Mouse (Mus musculus) skeletal muscle tissue, adult 2 months (tissue): ENCODE results near the gene Mroh2a.

Source experiments
- DNase-seq: peaks from one replicate; pipeline ENCODE4 v3.0.0-alpha.2; 2012; ENCODE audit warnings: low read depth, low spot score

Mroh2a gene

DNA sequence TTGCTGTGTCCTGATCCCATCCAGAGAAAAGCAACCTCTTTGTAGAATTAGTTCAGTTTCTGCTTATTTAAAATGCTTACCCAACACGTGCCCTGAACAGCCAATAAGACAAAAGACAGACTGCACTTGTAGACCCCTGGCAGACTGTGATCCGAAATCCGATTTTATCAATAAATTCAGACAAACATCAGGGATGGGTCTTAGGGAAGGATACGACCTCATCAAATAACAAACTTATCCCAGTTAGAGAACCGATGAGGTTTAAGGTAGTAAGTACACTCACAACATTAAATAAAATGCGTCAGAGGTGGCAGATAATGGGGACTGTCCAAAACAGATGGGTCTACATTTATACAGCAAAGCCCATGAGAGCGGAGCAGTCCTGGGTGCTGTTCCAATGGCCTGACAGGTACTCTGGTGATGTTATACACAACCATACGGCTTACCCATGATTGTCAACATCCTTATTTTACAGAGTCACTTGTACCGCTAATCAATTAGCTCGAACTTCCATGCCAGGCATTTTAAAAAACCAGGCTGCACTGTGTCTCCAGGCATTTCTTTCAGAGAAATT is 49.8 kb downstream of the Mroh2a start:
- DNase-seq = no peak

DNA sequence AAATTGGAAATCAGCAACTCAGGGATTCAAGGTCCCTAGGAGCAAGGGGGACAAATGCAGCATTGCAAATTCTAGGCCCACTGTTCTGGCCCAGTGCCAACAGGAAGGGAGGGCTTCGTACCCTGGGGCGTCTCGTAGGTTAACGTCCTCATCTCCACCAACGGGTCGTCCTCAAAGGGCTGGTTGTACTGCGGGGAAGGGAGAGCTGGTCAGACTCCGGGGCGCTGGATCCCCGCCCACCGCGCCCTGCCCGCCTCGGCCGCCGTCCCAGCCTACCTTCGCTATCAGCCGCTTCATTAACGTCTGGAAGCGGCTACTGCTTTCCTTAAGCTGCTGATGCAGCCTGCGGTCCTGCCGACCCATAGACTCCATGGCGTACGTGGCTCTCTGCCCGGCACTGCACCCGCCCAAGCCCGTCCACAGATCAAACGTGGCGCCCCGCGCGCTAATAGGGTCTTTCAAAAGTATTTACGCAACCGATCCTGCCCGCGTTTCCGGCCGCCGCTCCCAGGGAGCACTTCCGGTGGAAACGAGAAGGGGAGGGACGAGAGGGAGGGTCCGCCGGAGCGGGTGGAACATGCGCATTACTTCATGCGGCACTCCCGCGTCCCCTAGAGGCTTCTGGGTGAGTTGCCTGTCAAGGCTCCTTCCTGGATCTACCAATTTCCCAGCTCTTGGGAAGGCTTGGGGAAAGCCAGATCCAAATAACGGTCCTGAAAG is 50.5 kb downstream of the Mroh2a start, which contains the start of the genes Hjurp and Trpm8:
TSS of gene Hjurp (minus strand) at position 536 of the 720 bp plus-strand sequence.
TSS of gene Trpm8 (plus strand) at position 564 of the 720 bp plus-strand sequence.
- DNase-seq = peak; percentile 100

DNA sequence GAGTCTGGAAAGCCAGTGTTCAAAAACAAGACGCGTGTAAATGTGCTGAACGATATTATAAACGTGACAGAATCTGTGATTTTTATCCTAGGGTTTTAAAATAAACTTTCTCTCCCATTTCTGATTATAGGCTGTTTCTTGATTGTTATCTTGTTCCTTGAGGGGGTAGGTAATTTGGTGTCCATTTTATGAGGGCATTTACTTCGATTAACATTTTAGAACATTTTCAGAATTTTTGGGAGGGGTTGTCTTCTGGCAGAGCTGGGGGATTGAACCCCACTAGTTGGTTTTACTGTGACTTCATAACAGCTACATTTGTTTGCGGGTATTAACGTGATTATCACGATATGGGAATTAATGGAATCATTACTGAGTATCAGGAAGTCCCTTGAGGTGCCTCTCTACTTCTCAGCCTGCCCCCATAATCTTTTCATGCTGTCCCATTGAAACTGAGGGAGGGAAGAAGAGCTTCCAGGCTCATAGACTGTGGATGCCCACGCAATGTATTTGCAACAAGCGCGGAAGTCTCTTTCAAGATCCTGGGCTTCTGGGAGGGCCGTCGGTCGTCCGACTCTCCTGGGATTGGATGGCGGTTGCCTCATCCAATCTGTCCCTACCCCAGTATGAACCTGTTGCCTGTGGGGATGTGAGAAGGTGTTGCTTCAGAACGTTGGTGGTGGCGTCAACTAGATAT is 51.2 kb downstream of the Mroh2a start:
- no peak for DNase-seq

DNA sequence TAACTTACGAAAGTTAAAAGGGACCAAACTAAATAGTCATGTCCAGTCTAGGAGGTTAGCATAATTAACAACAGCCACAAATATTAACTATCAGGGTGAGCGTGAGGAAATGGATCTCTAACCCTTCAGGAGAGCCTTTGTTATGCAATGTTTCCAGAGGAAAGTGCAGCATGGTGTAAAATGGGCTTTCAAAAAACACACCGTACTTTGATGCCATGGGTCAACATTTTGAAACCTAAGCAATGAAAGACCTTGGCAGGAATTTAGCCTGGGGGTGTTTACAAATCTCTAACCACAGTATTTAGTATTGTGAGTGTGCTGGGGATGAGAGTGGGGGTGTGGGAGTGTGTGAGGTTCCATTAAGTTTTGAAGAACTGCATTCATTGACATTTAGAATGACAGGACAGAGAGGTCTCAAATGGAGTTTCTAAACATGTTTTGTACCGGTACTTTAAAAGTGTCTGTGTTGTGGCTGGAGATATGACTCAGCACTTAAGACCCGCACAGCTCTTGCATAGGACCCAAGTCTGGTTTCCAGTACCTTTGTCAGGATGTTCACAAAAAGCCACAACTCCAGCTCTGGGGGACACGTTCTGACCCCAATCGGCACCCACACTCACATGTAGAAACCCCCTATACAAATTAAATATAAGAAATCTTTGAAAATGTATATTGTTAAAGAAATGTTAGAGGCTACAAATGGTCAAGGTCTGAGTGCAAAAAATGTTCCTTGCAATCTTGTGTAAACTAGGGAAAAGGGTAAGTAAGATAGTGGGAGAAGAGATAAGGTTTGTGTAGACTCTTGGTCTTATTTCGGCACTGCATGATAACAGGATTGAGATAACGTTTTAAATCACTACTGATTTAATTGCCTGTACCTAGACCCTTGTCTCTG is 52.6 kb downstream of the Mroh2a start:
- no peak for DNase-seq

DNA sequence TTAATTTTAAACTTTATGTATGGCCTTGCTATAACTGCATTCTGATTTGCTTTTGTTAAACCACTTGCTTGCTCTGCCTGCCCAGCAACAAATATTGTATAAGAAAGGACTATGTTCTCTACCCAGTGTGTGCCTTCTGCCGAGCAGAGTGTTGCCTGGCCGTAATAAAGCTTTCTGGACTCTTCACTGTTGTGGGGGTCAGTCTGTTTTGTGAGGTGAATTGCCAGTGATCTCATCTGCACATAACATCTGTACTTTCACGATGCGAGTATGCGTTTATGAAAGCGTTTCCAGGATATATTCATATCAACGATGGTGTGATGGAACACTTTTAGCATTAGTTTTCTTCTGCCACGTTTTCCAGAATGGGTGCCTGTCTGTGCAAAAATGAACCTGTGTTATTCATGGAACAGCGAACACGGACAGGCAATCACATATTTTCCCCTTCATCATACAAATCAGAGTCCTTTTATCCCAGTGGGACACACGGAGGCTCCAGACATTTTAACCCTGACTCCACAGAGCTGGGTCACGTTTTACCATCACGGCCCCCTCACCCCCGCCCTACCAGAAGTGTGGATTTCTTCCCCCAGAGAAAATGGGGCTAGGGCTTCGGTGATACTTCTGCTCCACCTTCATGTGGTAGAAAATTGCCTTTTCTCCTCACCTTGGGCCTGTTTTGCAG is 53.4 kb downstream of the Mroh2a start:
- DNase-seq = no peak

DNA sequence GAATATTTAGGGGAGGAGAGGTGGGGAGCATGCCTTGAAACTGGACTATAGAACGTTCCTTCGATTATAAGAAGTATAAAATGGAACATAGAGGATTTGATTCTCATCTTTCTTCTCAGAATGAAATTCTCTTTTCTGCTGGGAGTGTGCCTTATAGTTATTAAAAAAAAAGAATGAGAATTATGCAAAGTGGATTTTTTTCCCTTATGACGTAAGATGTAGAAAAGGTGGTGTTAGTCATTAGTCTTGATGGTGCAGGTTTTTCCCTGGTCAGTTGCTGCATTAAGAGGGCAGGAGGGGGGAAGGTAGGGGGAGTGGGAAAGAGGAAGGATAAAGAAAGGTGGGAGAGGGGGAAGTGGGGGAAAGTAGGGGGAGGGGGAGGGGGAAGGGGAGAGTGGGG is 55.5 kb downstream of the Mroh2a start:
- DNase-seq = no peak

DNA sequence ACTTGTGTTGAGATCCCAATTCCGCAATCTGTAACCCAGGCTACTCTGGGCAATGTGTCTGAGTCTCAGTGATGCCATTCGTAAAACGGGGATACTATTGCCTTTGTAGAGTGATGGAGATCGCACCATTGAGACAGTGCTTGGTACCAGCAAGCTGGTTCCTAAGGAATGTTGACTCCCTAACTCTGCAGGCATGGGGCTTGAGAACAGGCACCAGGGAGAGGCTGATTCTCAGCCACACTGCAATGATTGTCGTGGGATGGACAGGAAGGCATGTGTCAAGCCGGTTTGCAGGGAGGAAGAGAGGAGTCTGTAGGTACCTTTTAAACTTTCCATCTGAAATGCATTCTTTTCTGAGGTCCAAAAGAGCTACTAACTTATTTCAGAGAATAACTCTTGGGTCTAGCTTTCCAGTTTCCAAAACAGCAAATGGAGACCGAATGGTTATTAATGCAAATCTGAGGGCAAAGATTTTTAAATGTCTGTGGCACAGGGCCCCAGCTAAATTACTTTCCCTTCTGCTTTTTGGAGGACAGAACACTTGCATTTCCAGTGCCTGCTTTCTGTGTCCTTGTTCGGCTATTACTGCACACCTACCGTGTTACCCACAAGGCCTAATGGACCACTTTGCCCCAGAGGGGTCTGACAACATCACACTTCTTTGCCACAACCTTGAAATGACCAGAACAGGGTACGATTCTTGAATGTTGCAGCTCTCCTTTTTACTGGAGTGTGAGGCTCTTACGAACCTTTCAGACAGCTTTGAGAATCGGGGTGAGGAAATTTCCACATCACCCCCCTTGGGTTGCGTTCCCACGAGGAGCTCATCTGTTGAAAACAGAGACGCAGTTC is 56.8 kb downstream of the Mroh2a start:
- DNase-seq = no peak

DNA sequence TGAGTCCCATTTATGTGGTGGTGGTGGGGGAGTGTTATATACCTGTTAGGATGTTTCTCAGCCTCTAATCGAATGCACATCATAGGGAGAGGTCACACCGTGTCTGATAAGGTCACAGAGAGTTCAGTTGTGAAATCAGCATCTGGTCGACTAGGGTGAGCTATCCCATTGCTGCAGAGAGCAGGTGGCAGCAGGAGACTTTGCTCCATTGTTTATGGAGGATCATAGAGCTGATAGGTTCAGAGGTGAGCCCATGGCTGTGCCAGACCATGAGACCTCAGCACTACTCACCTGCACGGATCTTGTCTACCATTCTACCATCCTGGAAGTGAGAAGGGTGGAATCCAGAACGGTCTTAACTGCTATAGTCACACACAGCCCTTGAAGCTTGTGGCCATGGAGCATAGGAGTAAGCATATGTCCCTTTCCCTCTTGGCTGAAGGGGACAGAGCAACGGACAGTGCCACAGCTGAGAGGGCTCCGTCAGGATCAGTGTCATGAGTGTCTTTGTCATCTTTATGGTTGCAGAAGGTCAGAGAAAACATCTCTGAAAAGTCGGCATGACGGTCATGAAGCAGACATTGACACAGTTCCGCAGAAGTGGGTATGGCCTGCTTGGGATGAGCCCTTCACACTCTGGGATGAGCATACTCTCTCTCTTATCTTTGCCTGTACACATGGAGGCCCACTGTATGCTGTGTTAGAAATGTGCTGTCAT is 57.6 kb downstream of the Mroh2a start:
- no peak for DNase-seq

DNA sequence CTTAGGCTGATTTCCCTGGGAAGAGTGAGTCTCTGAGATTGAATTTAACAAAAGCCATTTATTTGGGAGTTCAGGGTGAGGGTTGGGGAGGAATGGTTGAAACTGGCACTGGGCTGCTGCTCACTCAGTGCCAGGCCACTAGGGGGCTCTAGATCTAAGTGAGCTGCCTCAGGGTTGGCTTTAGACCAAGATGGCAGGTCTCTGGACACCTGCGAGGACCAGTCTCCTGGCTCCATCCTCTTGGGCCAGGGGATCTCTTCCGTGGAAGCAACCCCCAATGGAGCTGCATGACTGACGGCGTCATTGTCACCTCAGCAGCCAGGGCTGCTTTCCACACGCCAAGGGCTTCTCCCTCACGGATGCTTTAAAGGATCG is 58.1 kb downstream of the Mroh2a start:
- no peak for DNase-seq

DNA sequence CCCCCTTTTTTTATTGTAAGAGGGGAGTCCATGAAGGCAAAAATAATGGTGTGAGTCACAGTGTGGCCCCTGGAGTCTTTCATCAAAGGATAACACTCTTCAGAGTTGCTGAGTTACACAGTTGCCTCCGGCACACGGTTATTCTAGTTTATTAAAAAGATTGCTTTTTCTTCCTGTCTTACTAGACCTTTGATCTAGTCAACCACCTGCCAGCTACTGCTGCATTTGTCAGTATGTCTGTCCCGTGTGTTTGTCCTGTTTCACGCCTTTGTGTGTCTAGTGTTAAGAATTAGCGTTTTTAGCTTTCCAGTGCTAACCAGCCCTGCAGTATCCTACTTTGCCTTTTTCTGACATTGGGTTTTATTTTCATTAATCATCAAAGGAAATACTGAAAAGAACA is 58.9 kb downstream of the Mroh2a start:
- no peak for DNase-seq

DNA sequence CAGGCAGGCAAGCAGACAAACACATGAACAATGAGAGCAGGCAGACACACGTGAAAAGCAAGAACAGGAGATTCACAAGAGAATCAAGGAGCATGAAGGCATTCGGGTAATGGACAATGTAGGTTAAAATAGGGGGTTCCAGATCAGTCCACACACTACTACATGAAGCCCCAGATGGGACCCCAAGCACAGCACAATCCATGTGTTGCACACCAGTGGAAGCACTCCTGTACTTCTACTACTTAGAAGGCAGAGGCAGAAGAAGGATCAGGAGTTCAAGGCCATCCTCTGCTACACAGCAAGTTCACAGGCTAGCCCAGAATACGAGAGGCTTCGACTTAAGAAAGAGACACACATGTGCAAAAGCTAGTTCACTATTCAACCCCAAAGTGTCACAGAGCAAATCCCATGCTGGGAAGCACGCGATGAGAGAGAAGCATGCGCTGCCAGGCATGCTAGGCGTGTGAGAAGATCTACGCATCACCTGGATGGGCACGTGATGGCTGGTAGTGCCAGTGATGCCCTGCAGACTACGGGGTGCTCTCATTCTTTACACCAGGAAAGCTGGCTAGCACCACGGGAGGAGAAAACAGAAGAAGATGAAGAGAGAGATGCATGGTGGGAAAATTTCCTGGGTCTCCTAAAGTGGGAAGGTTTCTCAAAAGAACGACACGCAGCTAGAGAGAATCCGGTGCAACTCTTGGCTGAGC is 59.5 kb downstream of the Mroh2a start:
- no peak for DNase-seq

DNA sequence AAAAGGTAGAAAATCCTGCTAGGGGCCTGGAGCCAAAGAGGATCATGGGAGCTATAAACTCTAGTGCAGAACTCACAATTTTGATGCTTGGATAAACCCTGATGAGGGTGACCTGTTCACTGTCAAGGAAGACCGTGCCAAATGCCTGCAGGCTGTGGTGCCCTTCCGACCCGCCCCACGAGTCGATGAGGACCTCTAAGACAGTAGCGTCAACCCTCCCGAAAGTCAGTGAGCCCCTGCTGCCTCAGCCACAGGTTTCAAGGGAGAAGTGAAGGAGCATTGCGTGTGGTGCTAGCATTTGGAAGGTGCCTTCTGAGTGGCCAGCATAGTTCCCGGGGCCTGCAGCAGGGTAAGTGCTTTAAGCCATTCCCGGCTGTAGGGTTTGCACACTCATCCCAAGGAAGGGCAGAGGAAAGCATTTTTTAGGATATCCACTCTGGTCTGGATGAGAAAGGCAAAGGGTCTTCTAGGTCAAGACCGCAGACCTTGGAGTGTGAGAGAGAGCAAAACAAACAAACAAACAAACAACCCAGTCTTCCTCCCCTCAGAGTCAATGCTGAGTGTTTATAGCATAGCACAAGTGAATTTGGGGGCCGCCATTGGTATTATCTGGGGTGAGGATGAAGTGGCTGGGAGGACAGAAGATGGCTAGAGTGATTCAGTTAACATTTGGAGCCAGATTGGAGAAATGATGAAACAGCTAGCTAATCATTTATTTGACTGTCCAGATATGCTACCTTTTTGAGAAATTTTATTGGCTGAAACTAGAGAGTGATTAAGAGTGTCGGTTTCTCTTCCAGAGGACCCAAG is 60.3 kb downstream of the Mroh2a start:
- no peak for DNase-seq

DNA sequence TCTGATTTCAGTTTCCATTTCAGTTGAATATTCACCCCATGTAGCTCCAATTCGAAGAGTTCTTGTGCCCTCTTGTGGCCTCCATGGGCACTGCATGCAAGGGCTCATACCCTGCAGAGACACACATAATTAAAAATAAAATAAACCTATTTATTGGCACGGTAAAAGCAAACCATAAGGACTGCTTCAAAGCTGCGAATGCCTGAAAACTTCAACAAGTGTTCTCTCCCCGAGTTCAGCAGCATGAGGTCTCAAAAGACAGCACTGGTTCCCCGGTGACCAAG is 60.9 kb downstream of the Mroh2a start:
- DNase-seq = no peak

DNA sequence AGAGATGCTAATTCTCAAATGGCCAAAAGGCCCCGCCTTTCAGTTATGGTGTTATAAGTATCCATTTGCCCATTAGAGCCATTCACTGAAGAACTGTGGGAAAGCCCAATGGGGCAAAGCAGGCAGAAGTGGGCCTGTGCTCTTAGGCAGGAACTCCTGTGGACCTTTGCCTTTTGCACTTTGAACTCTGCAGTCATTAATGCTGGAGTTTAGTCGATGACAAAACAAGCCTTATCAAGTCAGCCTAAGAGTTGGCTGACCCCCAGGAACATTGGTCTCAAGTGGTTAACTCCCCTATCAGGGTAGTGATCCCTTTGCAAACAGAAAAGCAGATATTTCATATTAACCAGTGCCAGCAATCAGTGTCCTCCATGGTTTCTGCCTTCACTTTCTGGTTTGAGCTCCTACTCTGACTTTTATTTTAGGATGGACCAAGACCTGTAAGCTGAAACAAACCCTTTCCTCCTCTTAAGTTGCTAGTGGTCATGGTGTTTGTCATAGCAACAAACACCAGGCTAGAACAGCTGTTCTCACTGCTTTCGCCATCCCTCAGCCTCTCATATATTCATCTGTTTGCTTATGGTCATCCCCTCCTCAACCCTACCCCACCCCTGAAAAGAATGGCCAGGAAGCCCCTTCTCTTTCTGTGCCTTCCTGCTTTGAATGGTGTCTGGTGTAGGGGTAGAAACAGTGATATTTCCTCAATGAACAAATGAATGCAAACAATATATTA is 61.4 kb downstream of the Mroh2a start:
- DNase-seq = no peak

DNA sequence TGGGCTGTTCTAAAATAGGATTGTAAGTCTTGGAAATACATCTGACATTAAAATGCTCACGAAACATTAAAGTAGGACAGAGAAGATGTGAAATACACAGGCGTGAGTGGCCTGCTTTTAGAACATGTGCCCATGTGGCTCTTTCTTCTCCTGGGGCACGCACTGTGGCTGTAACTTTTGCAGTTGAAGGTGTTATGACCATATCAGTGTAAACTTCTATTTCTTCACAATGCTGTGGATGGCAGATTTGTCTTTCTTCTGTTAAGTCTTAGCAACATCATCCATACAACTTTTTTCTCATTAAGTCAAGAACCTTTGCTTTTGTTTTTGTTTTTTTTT is 62.0 kb downstream of the Mroh2a start:
- DNase-seq = no peak

DNA sequence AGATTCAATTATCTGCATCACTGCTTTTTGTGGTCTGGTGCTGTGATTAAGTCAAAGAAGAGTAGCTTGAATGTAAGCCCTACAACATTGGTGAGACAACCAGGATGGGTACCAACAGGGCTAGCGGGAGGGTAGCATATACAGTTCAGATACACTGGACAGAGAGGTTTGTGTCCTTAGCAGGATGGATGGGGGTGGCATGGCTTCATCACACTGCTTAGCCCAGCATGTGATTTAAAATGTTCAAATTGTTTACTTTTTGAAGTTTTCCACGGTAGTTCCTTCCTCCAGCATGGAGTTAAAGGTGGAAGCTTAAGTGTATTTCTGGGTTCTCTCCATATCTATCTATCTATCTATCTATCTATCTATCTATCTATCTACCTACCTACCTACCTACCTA is 62.4 kb downstream of the Mroh2a start:
- DNase-seq = no peak

DNA sequence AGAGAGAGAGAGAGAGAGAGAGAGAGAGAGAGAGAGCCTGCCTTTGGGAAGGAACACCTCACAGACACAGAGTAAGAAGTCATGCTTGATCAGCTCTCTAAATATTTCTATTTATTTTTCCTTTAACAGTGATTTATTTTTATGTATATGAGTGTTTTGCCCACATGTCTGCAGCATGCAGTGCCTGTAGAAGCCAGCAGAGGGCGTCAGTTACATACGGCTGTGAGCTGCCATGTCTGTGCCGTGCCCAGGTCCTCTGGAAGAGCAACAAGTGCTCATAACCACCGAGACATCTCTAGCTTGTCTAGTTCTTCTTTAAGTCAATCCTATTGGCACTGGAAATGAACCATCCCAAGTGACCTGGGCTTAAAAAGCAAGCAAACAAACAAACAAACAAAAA is 63.1 kb downstream of the Mroh2a start:
- no peak for DNase-seq

DNA sequence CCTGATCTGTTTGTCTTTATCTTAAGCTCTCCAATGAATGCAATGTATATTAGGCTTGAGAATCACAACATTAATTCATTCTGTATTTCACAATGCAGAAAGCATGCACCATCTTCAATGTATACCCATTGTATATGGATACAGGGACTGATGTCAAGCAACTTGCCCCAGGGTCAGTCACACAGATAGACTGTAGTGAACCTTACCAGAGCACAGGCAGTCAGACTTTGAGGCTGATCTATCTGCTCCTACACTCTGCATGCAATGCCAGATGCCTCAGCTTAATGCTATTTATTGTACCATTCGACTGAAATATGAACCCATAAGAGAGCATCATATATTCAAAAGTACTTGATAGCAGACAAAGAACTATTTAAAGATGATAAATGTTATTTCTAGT is 63.7 kb downstream of the Mroh2a start:
- DNase-seq = no peak
